Mouse (Mus musculus) E14TG2a.4 (cell line): ENCODE results near the gene Rptor.

Source experiments
- H3K27me3 ChIP-seq: 2 replicates; pipeline ENCODE4 v1.6.1; 2014; ENCODE audit warnings: low read length, control low read depth; ENCODE audit not compliant: insufficient read depth
- H3K36me3 ChIP-seq: 2 replicates; pipeline ENCODE4 v1.6.1; 2014; ENCODE audit warnings: low read length, control low read depth; ENCODE audit not compliant: insufficient read depth
- H3K4me1 ChIP-seq: replicated peaks from 2 replicates; pipeline ENCODE4 v1.6.1; 2014; ENCODE audit warnings: low read depth, low read length, control low read depth
- H3K4me3 ChIP-seq: replicated peaks from 2 replicates; pipeline ENCODE4 v1.5.1; 2014; ENCODE audit warnings: mild to moderate bottlenecking, low read length
- H3K9me3 ChIP-seq: 2 replicates; pipeline ENCODE4 v1.6.1; 2014; ENCODE audit warnings: low read length, control low read depth
- CTCF ChIP-seq: conservative IDR thresholded peaks from 2 replicates; pipeline ENCODE4 v1.5.1; 2014; ENCODE audit warnings: low read length
- NANOG ChIP-seq: IDR thresholded peaks from 2 replicates; pipeline ENCODE4 v1.6.1; 2014; ENCODE audit warnings: borderline replicate concordance, low read length, mixed read lengths
- POU5F1 ChIP-seq: IDR thresholded peaks from 2 replicates; pipeline ENCODE4 v1.6.1; 2014; ENCODE audit warnings: low read length, borderline replicate concordance

The Rptor gene

DNA sequence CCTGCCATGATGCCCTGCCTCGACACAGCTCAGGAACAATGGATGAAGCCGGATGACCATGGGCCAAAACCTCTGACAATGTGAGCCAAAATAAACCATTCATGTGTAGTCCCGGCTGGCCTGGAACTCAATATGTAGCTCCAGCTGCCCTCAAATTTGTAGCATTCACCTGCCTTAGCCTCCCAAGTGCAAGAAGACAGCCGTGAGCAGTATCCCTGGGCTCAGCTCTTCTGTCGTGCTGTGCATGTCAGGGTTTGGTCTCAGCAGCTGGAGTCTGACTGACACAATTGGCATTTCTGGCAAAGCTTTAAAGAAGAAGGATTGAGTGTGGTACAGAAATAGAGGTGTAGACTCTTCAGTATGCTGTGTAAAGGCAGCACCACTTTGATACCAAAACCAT is 276.9 kb downstream of the Rptor start:
- TF ChIP-seq CTCF (no peak), NANOG (no peak), POU5F1 (no peak)
- Histone ChIP-seq H3K36me3 (peaks cover 92% of the 10 kb centered on the region), H3K9me3 (no peaks in the 10 kb centered on the region), H3K4me3 (no peak overlapping the region), H3K4me1 (peaks cover 9% of the 10 kb centered on the region), H3K27me3 (no peaks in the 10 kb centered on the region)

DNA sequence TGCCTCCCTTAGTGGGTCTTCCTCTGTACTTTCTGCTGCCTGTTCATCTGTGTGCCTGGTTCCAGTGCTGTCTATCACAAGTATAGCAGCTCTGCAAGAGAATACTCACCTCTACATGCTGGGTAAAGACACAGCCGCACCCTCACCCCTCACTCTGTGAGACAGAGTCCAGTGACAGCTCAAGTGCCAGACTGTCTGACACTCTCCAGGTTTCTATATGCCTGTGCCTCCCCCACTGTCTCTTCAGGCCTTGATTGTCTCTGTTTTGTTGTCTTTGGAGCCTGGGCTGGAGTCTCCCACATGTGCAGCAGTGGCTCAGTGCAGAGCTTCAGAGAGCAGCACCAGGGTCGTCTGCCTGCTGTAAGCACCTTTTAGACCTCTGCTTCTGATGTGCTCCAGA is 280.9 kb downstream of the Rptor start:
- Histone ChIP-seq H3K4me1 (peaks cover 28% of the 10 kb centered on the region), H3K4me3 (no peak overlapping the region), H3K27me3 (no peaks in the 10 kb centered on the region), H3K36me3 (peaks cover 89% of the 10 kb centered on the region), H3K9me3 (no peaks in the 10 kb centered on the region)
- TF ChIP-seq POU5F1 (no peak), NANOG (no peak), CTCF (no peak)

DNA sequence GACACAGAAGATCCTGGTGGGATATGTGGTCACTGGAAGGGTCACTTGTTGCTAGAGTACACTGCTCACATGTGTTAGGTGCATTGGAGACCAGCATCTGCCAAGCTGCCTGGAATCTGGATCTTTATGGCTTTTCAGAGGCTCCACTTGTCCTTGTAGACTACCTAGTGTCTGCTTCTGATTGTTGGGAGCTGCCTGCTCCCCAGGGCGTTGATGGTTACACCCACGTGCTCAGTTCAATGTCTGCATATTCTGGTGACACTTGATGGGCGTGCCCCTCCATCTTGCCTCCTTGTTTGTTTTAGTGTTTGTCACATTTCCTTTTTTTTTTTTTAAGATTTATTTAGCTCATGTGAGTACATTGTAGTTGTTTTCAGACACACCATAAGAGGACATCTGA is 287.3 kb downstream of the Rptor start:
- Histone ChIP-seq H3K4me3 (no peak overlapping the region), H3K9me3 (no peaks in the 10 kb centered on the region), H3K4me1 (peaks cover 50% of the 10 kb centered on the region), H3K36me3 (peaks cover 97% of the 10 kb centered on the region), H3K27me3 (no peaks in the 10 kb centered on the region)
- no peak for TF ChIP-seq POU5F1
- TF ChIP-seq CTCF, result no peak
- peak; percentile 37; the same call in 1 of the 2 replicates for TF ChIP-seq NANOG

DNA sequence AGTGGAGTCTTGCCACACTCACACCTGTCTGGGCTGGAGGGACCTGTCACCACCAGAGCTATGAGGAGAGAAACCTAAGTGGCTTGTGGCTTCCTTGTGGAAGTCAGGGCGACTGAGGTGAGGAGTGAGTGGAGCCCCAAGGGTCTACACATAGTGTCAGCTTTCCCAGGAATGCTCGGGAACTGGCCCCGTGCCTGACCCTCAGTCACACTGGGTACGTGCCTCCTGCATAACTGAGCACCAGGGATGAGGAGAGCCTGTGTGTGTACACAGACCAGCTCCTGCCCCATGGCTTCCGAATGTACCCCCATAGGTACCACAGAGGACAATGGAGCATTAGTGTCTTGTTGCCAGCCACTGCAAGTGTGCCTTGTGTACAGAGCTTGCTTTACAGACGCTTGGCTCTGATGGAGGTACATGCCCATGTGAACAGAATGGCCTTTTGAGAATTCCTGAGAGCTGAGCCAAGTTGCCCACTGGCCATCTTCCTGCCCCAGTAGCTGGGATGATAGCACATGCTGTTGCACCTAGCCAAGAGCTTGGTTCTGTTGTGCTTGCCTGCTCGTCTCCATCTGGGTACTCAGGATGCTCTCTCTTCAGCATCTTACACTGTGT is 289.0 kb downstream of the Rptor start:
- H3K4me1 ChIP-seq, result peaks cover 53% of the 10 kb centered on the region
- TF ChIP-seq CTCF, result no peak
- TF ChIP-seq POU5F1, result no peak
- no peak for TF ChIP-seq NANOG
- no peaks in the 10 kb centered on the region for H3K27me3 ChIP-seq
- no peak overlapping the region for H3K4me3 ChIP-seq
- no peaks in the 10 kb centered on the region for H3K9me3 ChIP-seq
- peaks cover 94% of the 10 kb centered on the region for H3K36me3 ChIP-seq

DNA sequence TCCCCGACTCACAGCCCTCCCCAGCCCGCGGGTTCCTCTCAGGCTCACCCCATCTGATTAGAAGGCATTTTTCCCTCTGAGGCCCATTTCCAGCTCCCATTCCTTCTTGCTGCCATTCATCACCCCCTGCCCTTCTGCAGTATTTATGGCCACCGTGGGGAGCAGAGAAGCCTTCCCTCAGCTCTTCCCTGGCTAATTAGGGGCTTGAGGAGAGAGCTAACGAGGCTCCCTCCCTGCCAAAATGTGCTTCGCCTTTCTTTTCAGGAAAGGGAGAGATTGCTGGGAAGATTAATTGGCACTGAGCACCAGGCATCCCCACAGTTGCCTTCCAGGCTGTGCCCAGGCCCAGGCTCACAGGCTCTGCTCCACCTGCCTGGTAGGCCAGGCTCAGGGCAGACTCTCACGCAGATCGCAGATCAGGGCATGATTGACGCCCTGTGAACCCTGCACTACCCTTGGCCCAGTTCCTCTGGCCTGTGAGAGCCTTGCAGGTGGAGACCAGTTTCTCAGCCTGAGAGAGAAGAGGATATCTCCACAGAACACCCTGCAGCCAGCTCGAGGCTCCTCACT is 291.0 kb downstream of the Rptor start:
- no peak for TF ChIP-seq CTCF
- TF ChIP-seq NANOG, result no peak
- no peak for TF ChIP-seq POU5F1
- 0 out of 2 replicates have a peak overlapping the region, but pooled peaks have one; percentile 5 for H3K4me3 ChIP-seq
- peaks cover 73% of the 10 kb centered on the region for H3K4me1 ChIP-seq
- no peaks in the 10 kb centered on the region for H3K27me3 ChIP-seq
- H3K9me3 ChIP-seq, result no peaks in the 10 kb centered on the region
- peaks cover 92% of the 10 kb centered on the region for H3K36me3 ChIP-seq

DNA sequence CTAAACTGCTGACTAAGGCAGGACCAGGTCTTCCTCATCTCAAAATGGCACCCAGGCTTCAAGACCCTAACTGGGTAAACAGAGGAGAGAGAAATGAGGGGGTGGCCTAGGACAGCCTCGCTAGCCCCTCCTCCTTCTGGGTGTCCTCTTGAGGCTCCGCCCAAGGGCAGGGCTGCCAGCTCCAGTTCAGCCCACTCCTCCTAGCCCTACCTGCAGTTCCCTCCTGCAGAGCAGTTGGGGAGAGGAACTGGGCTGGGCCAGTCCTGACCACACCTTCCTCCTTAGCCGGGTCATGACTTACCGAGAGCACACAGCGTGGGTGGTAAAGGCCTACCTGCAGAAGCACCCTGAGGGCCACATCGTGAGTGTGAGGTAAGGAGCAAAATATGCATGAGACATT is 291.9 kb downstream of the Rptor start:
- H3K4me3 ChIP-seq, result peak overlapping the region; percentile 29
- H3K9me3 ChIP-seq, result no peaks in the 10 kb centered on the region
- no peaks in the 10 kb centered on the region for H3K27me3 ChIP-seq
- H3K4me1 ChIP-seq, result peaks cover 76% of the 10 kb centered on the region
- peaks cover 91% of the 10 kb centered on the region for H3K36me3 ChIP-seq
- no peak for TF ChIP-seq NANOG
- no peak for TF ChIP-seq POU5F1
- TF ChIP-seq CTCF, result no peak

DNA sequence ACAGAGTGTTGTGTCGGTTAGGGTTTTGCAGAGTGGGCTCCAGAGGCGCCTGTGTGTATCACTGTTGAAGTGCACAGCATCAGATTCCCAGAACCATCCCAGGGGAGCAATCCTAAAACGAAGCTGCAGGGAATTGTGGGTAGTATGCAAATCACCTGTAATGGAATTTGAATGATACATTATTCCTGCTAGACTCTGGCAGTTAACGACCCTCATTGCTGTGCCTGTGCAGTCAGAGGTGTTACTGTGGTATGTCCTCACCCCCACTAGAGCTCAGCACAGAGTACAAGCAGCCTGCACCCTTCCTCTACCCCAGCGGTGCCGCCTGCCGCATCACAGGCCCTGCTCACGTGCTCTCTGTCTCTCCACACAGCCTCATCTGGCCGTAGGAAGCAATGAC is 294.3 kb downstream of the Rptor start:
- Histone ChIP-seq H3K4me1 (peaks cover 70% of the 10 kb centered on the region), H3K9me3 (no peaks in the 10 kb centered on the region), H3K4me3 (peak overlapping the region; percentile 39), H3K36me3 (peaks cover 67% of the 10 kb centered on the region), H3K27me3 (no peaks in the 10 kb centered on the region)
- TF ChIP-seq POU5F1 (no peak), NANOG (no peak), CTCF (no peak)

DNA sequence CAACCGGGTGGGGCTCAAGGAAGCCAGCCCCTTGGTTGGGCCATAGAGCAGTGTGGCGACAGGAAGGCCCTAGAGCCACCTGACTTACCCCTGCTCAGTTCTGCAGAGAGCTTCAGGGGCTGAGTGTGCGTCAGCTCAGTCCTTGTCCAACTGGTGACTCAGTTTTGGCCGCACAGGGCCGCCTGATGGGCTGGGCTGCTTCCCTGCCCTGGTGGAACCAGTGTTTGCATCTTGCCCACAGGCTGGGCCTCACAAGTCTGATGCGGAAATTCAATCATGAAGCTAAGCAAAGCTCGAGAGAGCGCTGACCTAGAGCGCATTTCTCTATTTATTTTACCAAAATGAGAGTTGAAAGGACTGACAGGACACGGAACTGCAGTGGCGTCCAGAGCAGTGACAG is 296.3 kb downstream of the Rptor start:
- no peak overlapping the region for H3K4me3 ChIP-seq
- H3K4me1 ChIP-seq, result peaks cover 61% of the 10 kb centered on the region
- no peak for TF ChIP-seq NANOG
- no peak for TF ChIP-seq POU5F1
- no peak for TF ChIP-seq CTCF
- H3K36me3 ChIP-seq, result peaks cover 48% of the 10 kb centered on the region
- H3K27me3 ChIP-seq, result no peaks in the 10 kb centered on the region
- H3K9me3 ChIP-seq, result no peaks in the 10 kb centered on the region

DNA sequence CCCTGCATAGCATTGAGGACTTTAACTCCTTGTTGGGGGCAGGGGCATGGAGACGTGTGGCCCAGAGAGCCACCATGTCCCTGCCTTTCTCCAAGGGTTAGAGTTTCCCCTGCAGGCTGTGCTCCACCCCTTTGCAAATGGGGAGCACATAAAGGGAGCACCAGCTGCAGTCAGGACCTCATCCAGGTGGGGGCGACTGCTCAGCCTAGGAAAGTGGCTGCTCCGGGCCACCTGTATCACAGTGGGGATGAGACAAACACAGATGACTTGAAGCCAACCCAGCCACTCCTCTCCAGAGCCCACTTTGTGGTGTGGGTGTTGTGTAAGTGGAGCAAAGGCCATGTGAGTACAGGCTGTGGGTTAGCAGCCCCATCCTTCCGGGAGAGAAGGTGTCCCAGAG is 298.5 kb downstream of the Rptor start:
- Histone ChIP-seq H3K27me3 (0 out of 2 replicates have a peak, but pooled peaks cover under 1% of the 10 kb centered on the region), H3K4me3 (no peak overlapping the region), H3K36me3 (peaks cover 27% of the 10 kb centered on the region), H3K9me3 (no peaks in the 10 kb centered on the region), H3K4me1 (peaks cover 42% of the 10 kb centered on the region)
- no peak for TF ChIP-seq NANOG
- TF ChIP-seq CTCF, result no peak
- TF ChIP-seq POU5F1, result no peak
